Mouse (Mus musculus): ENCODE results near the gene Cdc42se1.

GRCm38 (mm10) chr3:95216655-95217254, 11.8 kb upstream of the Cdc42se1 start:
- no peak for TF ChIP-seq CTCF (IDR thresholded peaks at IDR 0.05; ENCODE audit: insufficient read depth, low read depth, low read length)
- TF ChIP-seq POLR2A (IDR thresholded peaks at IDR 0.05; ENCODE audit: insufficient read depth, low read depth, low read length) = no peak
